Mouse (Mus musculus) yolk sac, embryonic 10.5 days (tissue): ENCODE measurements around the gene Aspm.

Source experiments
- DNase-seq: peaks from one replicate; pipeline ENCODE4 v3.0.0-alpha.2; 2017; ENCODE audit warnings: low spot score

Aspm gene

GRCm38 (mm10) chr1:139501258-139501752 is 46.7 kb downstream of the Aspm start, which contains the start of gene F13b:
F13b (plus strand) TSS chr1:139501702.
- peak; percentile 40 for DNase-seq

- DNase-seq: no peak
Measured at GRCm38 (mm10) chr1:139514556-139514955, 60.0 kb downstream of the Aspm start.
